Mouse (Mus musculus): ENCODE measurements around the gene Hnf4a.

DNA sequence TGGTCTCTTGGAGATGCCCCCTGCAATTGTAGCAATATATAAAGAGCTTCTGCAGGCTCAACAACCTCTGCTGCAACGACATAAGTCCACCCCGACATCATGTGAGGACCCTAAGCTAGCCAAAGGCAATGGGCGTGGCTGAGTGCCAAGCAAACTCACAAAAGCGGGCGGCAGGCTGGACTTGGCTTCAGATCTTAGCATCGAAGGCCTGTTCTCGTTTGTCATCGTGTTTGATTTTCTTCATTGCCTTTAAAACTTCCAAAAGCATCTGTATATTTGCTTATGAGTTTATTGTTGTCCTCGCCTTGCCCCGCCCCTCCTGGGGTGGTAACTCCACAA is 77.4 kb downstream of the Hnf4a start:
- TF ChIP-seq CTCF (IDR thresholded peaks at IDR 0.05; ENCODE audit: insufficient read depth, low read length) (no peak), POLR2A (IDR thresholded peaks at IDR 0.05; ENCODE audit: borderline replicate concordance, extremely low read depth, low read depth, low read length) (no peak)

Measured in lung, adult 2 months (tissue).